Mouse (Mus musculus) gastrocnemius, adult 18-20 months (tissue): ENCODE data around the gene Vcam1. TPM values are rescaled to one million over a fixed set of nuclear protein-coding genes. Genes with fewer than 3 reads are reported as not detected.
A peak's percentile ranks its signal among the peaks of the same experiment; 100 is the strongest.

Source experiments
- DNase-seq: peaks from one replicate; pipeline ENCODE4 v3.0.0; 2021; ENCODE audit warnings: low spot score
- total RNA-seq, 2 experiments: library from RNA; stranded (reverse); gene quantifications; 2 replicates each; pipeline ENCODE4 v1.2.3; 2021

Gene Vcam1
- total RNA-seq, 2 experiments from 2014 or later, result 1.7 to 3.1 TPM

GRCm38 (mm10) chr3:116091706-116092105 is 37.8 kb downstream of the Vcam1 start:
- no peak for DNase-seq

DNA sequence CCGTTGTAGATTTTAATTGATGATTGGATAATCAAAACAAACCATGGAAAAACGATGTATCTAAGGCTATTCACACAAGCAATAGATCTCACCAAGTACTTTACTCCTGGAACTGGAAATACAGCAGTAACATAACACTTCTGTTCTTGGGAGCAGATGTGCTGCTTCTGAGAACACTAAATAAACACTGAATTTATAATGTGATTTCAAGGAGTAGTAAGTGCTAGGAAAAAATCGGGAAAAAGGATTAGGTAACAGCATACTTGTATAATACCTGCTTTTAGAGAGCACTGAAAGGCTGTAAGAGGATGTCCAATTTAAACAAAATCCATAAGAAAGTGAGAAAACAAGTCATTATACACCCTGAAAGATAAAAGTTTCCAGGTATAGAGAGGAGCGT is 43.5 kb downstream of the Vcam1 start:
- no peak for DNase-seq

DNA sequence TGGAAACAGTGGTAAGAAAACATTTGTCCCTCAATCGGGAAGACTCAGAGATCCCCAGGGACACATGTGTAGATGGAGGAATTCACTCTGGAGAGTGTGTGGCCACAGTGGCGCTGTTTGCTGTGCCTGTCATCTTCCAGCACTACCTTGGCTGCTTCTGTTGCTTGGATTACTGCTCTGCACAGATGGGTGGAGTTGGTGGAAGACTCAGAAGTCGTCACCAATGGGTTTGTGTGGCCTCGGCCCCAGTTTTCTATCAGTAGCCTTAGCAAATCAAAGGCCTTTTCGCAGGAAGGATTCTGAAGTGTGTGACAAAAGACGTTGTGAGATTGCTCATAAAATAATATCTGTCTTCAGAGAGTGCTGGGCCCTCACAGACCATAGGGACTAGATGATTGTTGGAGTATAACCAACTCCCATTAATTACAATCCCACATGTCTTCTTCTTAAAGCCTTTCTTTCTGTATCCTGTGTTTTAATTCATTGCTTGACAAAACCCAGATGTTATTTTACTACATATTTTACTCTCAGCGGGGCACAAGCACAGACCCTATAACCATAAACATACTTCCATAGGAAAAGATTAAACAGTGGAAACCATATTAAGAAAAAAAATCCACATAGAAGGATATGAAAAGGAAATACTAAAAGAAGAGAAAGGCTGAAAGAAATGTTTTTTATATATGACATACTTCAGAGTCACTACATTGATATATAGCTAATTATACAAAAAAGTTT is 48.4 kb downstream of the Vcam1 start:
- peak; percentile 8 for DNase-seq

DNA sequence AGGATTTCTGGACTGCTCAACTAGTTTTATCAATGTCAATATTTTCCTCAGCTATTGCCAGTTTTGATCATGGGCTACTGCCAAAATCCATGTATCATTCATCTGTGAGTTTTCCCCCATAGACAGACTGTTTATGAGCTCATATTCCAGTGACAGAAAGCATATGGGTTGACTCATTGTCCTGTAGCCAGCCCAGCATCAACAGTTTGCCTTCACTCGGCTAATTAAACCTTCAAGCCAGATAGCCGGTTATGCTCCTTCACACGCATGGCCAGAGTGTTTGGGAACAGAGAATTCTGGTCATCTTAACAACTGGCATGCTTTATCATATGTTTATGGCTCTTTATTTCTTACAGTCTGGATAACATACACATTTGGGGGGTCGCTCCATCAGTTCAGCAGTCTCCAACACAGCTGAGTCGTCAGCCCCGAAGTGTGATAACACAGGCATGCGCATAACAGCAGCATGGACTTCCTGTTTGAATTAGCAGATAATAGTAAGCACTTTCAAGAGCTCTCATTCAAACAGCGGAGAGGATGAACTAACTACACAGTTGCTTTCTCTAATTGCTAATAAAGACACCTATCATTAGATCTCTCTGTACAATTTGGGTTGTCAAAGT is 49.2 kb downstream of the Vcam1 start:
- DNase-seq, result no peak

DNA sequence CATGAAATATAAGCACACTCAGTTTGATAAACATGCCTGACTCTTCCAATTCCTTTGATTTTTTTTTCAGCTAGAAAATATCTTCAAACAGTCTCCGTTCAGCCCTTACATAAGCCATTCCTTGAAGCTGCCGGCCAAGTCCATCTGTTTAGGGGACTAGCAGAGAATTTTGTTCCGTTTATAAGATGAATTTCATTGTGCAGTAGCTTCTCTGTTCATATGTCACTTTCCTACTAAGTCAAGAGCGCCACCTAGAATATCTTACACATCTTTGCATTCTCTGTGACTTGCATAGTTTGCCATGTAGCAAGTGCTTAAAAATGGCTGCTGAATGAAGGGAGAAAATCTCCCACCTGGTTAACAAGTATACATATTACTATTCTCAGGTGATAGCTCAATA is 51.0 kb downstream of the Vcam1 start:
- DNase-seq, result no peak

- DNase-seq, result no peak
Observed at GRCm38 (mm10) chr3:116076739-116077138, 52.7 kb downstream of the Vcam1 start.

GRCm38 (mm10) chr3:116072584-116072983 is 56.9 kb downstream of the Vcam1 start:
- no peak for DNase-seq

- no peak for DNase-seq
Observed at GRCm38 (mm10) chr3:116062141-116062540, 67.3 kb downstream of the Vcam1 start.

DNA sequence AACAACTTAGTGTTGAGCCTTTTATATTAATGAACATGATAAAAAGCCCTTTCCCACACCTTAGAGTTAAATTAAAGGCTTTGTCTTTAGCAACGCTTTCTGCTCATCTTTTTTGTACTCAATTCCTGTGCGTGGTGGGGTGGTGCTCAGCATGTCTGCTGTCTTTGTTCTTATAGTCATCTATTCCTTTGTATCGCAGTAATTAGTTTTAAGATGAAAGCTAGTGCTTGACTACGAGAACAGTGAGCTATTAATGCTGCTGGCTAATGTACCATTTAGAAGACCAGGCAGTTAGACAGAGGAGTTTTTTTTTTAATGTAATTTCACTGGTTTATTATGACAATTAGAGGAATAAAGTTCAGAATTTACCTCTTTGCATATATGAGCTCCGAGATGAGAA is 69.2 kb downstream of the Vcam1 start:
- no peak for DNase-seq

Other genes with a start within 250 kb of the Vcam1 start
- gene Dph5, start 241.9 kb downstream of the Vcam1 start, total RNA-seq, result 1 to 10 TPM; 4.5 to 5.5 TPM
- gene Slc30a7, start 122.3 kb downstream of the Vcam1 start, total RNA-seq, result 1 to 10 TPM; 3.6 to 6.3 TPM
- gene Extl2, start 122.2 kb downstream of the Vcam1 start, total RNA-seq, result 10 to 100 TPM; 10.5 to 10.7 TPM
- not detected for gene Gpr88, start 123.8 kb upstream of the Vcam1 start, total RNA-seq